Mouse (Mus musculus): ENCODE data around the gene Sesn3.

DNA sequence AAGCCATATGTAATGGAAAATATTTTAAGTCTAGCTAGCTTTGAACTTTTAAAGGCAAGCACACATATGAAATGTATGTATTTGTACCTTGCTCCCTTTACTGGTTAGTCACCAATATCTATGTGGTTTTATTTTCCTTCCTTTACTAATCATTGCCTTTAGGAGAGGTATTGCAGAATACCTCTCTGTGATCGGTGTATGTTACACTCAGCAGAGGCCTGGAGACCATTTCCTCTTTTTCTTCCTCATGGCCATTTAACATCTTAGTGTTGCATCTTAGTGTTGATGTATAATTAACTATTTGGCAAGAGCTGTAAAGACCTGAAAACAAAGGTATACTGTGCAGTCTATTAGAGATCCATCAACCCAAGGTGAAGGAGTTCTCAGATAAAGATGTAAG, 12.4 kb downstream of the Sesn3 start:
- no peak for TF ChIP-seq GATA1 (IDR thresholded peaks at IDR 0.05; ENCODE audit: borderline replicate concordance, low read length)
- TF ChIP-seq FLI1 (IDR thresholded peaks at IDR 0.05; ENCODE audit: low read length), result no peak
